Comparison of ENCODE assay signal across 30 mouse cellular contexts in the genomic region with DNA sequence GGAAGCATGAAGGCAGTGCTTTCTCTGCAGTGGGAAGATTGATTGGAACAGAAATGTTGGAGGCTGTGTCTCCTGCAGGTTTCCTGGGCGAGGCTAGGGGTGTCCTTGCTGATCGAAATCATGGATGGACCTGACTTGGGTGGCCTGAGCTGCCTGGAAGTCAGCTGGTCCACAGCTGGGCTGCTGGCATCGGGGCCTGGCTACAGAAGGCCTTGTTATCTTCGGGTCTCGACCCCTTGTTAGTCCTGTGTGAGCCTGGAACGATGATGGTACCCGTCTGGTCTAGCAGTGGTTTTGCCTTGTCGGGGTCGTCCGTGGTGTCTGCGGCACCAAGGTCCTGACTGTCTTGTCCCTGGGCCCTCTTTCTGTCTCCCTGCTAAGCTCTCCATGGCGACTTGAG.
DNase-seq lines count a peak whose midpoint lies in the region; ATAC-seq and TF ChIP-seq lines count a peak whose summit lies in the region.
"Had no signal": no experiment of that assay in that cellular context is flagged by ENCODE, and none has a peak within 500 bp of the region (broad histone marks: within the 10 kb centered on the region; RNA-seq: fewer than 3 reads in every experiment).

No protein-coding gene starts in this region.

- H3K4me3 ChIP-seq in heart, embryonic 10.5 days, result no peak overlapping the region
- H3K4me3 ChIP-seq in intestine, embryonic 16.5 days (ENCODE audit: low read length), result no peak overlapping the region
- H3K4me3 ChIP-seq in intestine, postnatal 0 days (ENCODE audit: low read depth, low read length), result no peak overlapping the region
- H3K4me3 ChIP-seq: embryonic facial prominence, embryonic 12.5 days; hindbrain, embryonic 12.5 days; kidney, embryonic 15.5 days; liver, embryonic 12.5 days; neural tube, embryonic 15.5 days; stomach, embryonic 15.5 days had no signal

- H3K27me3 ChIP-seq in heart, embryonic 10.5 days (ENCODE audit: insufficient read depth, poor library complexity, severe bottlenecking), result no peaks in the 10 kb centered on the region
- no peaks in the 10 kb centered on the region for H3K27me3 ChIP-seq in intestine, embryonic 16.5 days (replicated peaks; ENCODE audit: control insufficient read depth, insufficient read depth, low read length)
- no peaks in the 10 kb centered on the region for H3K27me3 ChIP-seq in intestine, postnatal 0 days (replicated peaks; ENCODE audit: control insufficient read depth, insufficient read depth, low read length)
- H3K27me3 ChIP-seq: embryonic facial prominence, embryonic 12.5 days; hindbrain, embryonic 12.5 days; kidney, embryonic 15.5 days; liver, embryonic 12.5 days; neural tube, embryonic 15.5 days; Patski; stomach, embryonic 15.5 days had no signal

- no peak overlapping the region for H3K4me2 ChIP-seq in intestine, embryonic 16.5 days (ENCODE audit: low read depth, low read length)
- no peak overlapping the region for H3K4me2 ChIP-seq in intestine, postnatal 0 days (replicated peaks; ENCODE audit: low read depth)
- H3K4me2 ChIP-seq: embryonic facial prominence, embryonic 12.5 days; hindbrain, embryonic 12.5 days; kidney, embryonic 15.5 days; liver, embryonic 12.5 days; neural tube, embryonic 15.5 days; stomach, embryonic 15.5 days had no signal

- no peaks in the 10 kb centered on the region for H3K36me3 ChIP-seq in heart, embryonic 10.5 days
- H3K36me3 ChIP-seq in intestine, embryonic 16.5 days (ENCODE audit: control insufficient read depth, insufficient read depth, low read length), result no peaks in the 10 kb centered on the region
- no peaks in the 10 kb centered on the region for H3K36me3 ChIP-seq in intestine, postnatal 0 days (ENCODE audit: control insufficient read depth, insufficient read depth)
- H3K36me3 ChIP-seq: liver, embryonic 12.5 days; neural tube, embryonic 15.5 days had no signal

- 66% methylated on average over 12 of the region's 12 CpGs for WGBS in heart, embryonic 10.5 days
- WGBS in intestine, embryonic 16.5 days, result 62% methylated on average over 12 of the region's 12 CpGs
- 73% methylated on average over 12 of the region's 12 CpGs for WGBS in intestine, postnatal 0 days

- H3K4me1 ChIP-seq in heart, embryonic 10.5 days, result peaks cover 46% of the 10 kb centered on the region
- peaks cover 30% of the 10 kb centered on the region for H3K4me1 ChIP-seq in intestine, embryonic 16.5 days (ENCODE audit: control insufficient read depth, insufficient read depth, low read length)
- H3K4me1 ChIP-seq in intestine, postnatal 0 days (replicated peaks; ENCODE audit: control insufficient read depth, insufficient read depth, low read length), result 0 out of 2 replicates have a peak, but pooled peaks cover 5% of the 10 kb centered on the region
- H3K4me1 ChIP-seq: liver, embryonic 12.5 days had no signal

- no peaks in the 10 kb centered on the region for H3K9me3 ChIP-seq in heart, embryonic 10.5 days
- H3K9me3 ChIP-seq in intestine, embryonic 16.5 days (ENCODE audit: control insufficient read depth, low read length), result no peaks in the 10 kb centered on the region
- no peaks in the 10 kb centered on the region for H3K9me3 ChIP-seq in intestine, postnatal 0 days (ENCODE audit: control insufficient read depth)
- H3K9me3 ChIP-seq: embryonic facial prominence, embryonic 12.5 days; hindbrain, embryonic 12.5 days; kidney, embryonic 15.5 days; liver, embryonic 12.5 days; neural tube, embryonic 15.5 days; stomach, embryonic 15.5 days had no signal

- TF ChIP-seq CTCF in intestine, postnatal 0 days (IDR thresholded peaks at IDR 0.05; ENCODE audit: low read depth), result no peak

- H3K27ac ChIP-seq in heart, embryonic 10.5 days, result 0 out of 2 replicates have a peak overlapping the region, but pooled peaks have one; percentile 3
- H3K27ac ChIP-seq in intestine, embryonic 16.5 days (ENCODE audit: low read length), result no peak overlapping the region
- H3K27ac ChIP-seq in intestine, postnatal 0 days (ENCODE audit: low read depth, low read length), result no peak overlapping the region
- H3K27ac ChIP-seq: embryonic facial prominence, embryonic 12.5 days; hindbrain, embryonic 12.5 days; kidney, embryonic 15.5 days; liver, embryonic 12.5 days; stomach, embryonic 15.5 days had no signal

- 0 out of 2 replicates have a peak overlapping the region, but pooled peaks have one; percentile 19 for H3K9ac ChIP-seq in intestine, embryonic 16.5 days (ENCODE audit: low read depth, low read length)
- H3K9ac ChIP-seq in intestine, postnatal 0 days (ENCODE audit: low read depth, low read length), result no peak overlapping the region
- H3K9ac ChIP-seq: embryonic facial prominence, embryonic 12.5 days; hindbrain, embryonic 12.5 days; kidney, embryonic 15.5 days; liver, embryonic 12.5 days; liver, postnatal 0 days; neural tube, embryonic 15.5 days; stomach, embryonic 15.5 days had no signal

- no peak; the same call in 1 of the 2 replicates for ATAC-seq in intestine, embryonic 16.5 days
- ATAC-seq in intestine, postnatal 0 days, result no peak
- ATAC-seq: forebrain, embryonic 14.5 days; liver, embryonic 12.5 days; liver, postnatal 0 days; Patski had no signal

- DNase-seq in heart, embryonic 10.5 days (ENCODE audit: low spot score), result no peak
- no peak for DNase-seq in heart, postnatal 4 days
- DNase-seq in lung, postnatal 10 days, result peak; percentile 45
- no peak for DNase-seq in lung, adult 18-20 months
- DNase-seq in brain, adult 2 months (ENCODE audit: low read depth, low spot score), result peak; percentile 30
- no peak for DNase-seq in embryo, embryonic 9.5 days (ENCODE audit: extremely low spot score)
- DNase-seq: adrenal gland, postnatal 10 days; cerebellum, adult 11 months; cerebellum, adult 9-10 months; cerebellum, postnatal 36 days; gastrocnemius, postnatal 25 days; heart, adult 18-20 months; heart, postnatal 10 days; kidney, adult 11 months; kidney, postnatal 36 days; liver, postnatal 0 days; retina, postnatal 1 day; right cerebral cortex, postnatal 14 days; thymus, adult 2 months; thymus, postnatal 36 days had no signal

Comparison
In these comparisons a context has a peak if more than half of its experiments do, and no peak if none do; other contexts are left out.
1. DNase-seq: peak in lung, postnatal 10 days (single experiment) and brain, adult 2 months (single experiment); none in heart, embryonic 10.5 days (single experiment), heart, postnatal 4 days (single experiment), lung, adult 18-20 months (0 of 2) and embryo, embryonic 9.5 days (single experiment).